Mouse (Mus musculus) hindbrain, embryonic 10.5 days (tissue): Measurements from ENCODE around the gene Lyl1. TPM values are rescaled to one million over a fixed set of nuclear protein-coding genes. Genes with fewer than 3 reads are reported as not detected.
A peak's percentile ranks its signal among the peaks of the same experiment; 100 is the strongest.

Experiments used
- DNase-seq: peaks from one replicate; pipeline ENCODE4 v3.0.0-alpha.2; 2017; ENCODE audit warnings: low spot score
- H3K27ac ChIP-seq: fragments of 300-500 bp; sonication (generic); 2 replicates; pipeline ENCODE4 v1.5.1; 2016; ENCODE audit warnings: mild to moderate bottlenecking, moderate library complexity
- H3K27me3 ChIP-seq: fragments of 300-500 bp; sonication (generic); 2 replicates; pipeline ENCODE4 v1.6.1; 2016; ENCODE audit warnings: mild to moderate bottlenecking; ENCODE audit not compliant: poor library complexity, insufficient read depth, severe bottlenecking
- H3K36me3 ChIP-seq: fragments of 300-500 bp; sonication (generic); 2 replicates; pipeline ENCODE4 v1.6.1; 2016; ENCODE audit warnings: mild to moderate bottlenecking, moderate library complexity
- H3K4me1 ChIP-seq: fragments of 300-500 bp; sonication (generic); replicated peaks from 2 replicates; pipeline ENCODE4 v1.6.1; 2016; ENCODE audit warnings: mild to moderate bottlenecking
- H3K4me3 ChIP-seq: fragments of 300-500 bp; sonication (generic); 2 replicates; pipeline ENCODE4 v1.5.1; 2016; ENCODE audit warnings: mild to moderate bottlenecking, moderate library complexity
- H3K9me3 ChIP-seq: fragments of 300-500 bp; sonication (generic); 2 replicates; pipeline ENCODE4 v1.6.1; 2016; ENCODE audit warnings: mild to moderate bottlenecking, moderate library complexity
- WGBS: fragments of 180-500 bp; shearing (Covaris S2); methylation state at CpG from one replicate; pipeline ENCODE4 v1.1.7; 2016; 5-methylcytosine and 5-hydroxymethylcytosine counted together
- polyA plus RNA-seq: library from polyadenylated mRNA; unstranded; fragments of >200 nt; fragmentation: Nextera tagmentation; extraction: Ambion mirVana; gene quantifications from 2 replicates; pipeline ENCODE4 v1.2.1, GENCODE M21; 2016

The Lyl1 gene
- polyA plus RNA-seq, 1 experiment from 2014 or later = 6.5 TPM

GRCm38 (mm10) chr8:84708774-84709475 lies 7.7 kb downstream of the Lyl1 start:
- Histone ChIP-seq H3K9me3 (no peaks in the 10 kb centered on the region), H3K27me3 (peaks cover 99% of the 10 kb centered on the region), H3K4me1 (peaks cover 84% of the 10 kb centered on the region), H3K36me3 (no peaks in the 10 kb centered on the region), H3K27ac (peak overlapping the region; percentile 35; the same call in 1 of the 2 replicates), H3K4me3 (peak overlapping the region; percentile 23)
- DNase-seq = peak; percentile 89
- WGBS = 8% methylated on average over 12 of the region's 12 CpGs

GRCm38 (mm10) chr8:84709931-84710330 lies 8.7 kb downstream of the Lyl1 start:
- 89% methylated on average over 1 of the region's 1 CpGs for WGBS
- no peaks in the 10 kb centered on the region for H3K9me3 ChIP-seq
- no peak overlapping the region for H3K4me3 ChIP-seq
- DNase-seq = no peak
- no peaks in the 10 kb centered on the region for H3K36me3 ChIP-seq
- no peak overlapping the region; the same call in 1 of the 2 replicates for H3K27ac ChIP-seq
- H3K27me3 ChIP-seq = peaks cover 99% of the 10 kb centered on the region
- H3K4me1 ChIP-seq = peaks cover 84% of the 10 kb centered on the region

- H3K36me3 ChIP-seq = no peaks in the 10 kb centered on the region
- peak overlapping the region; percentile 24; the same call in 1 of the 2 replicates for H3K4me3 ChIP-seq
- H3K4me1 ChIP-seq = peaks cover 84% of the 10 kb centered on the region
- H3K9me3 ChIP-seq = no peaks in the 10 kb centered on the region
- DNase-seq = no peak
- 50% methylated on average over 3 of the region's 3 CpGs for WGBS
- peaks cover 100% of the 10 kb centered on the region for H3K27me3 ChIP-seq
- peak overlapping the region; percentile 75 for H3K27ac ChIP-seq
Measured at GRCm38 (mm10) chr8:84711312-84711711, 10.1 kb downstream of the Lyl1 start.

GRCm38 (mm10) chr8:84711933-84712758 lies 10.9 kb downstream of the Lyl1 start:
- H3K36me3 ChIP-seq = no peaks in the 10 kb centered on the region
- peak overlapping the region; percentile 24; the same call in 1 of the 2 replicates for H3K4me3 ChIP-seq
- WGBS = 23% methylated on average over 11 of the region's 11 CpGs
- peaks cover 76% of the 10 kb centered on the region for H3K4me1 ChIP-seq
- peak; percentile 59 for DNase-seq
- no peaks in the 10 kb centered on the region for H3K9me3 ChIP-seq
- H3K27me3 ChIP-seq = peaks cover 100% of the 10 kb centered on the region
- peak overlapping the region; percentile 75 for H3K27ac ChIP-seq

- H3K9me3 ChIP-seq = no peaks in the 10 kb centered on the region
- H3K36me3 ChIP-seq = no peaks in the 10 kb centered on the region
- H3K4me3 ChIP-seq = no peak overlapping the region
- peaks cover 70% of the 10 kb centered on the region for H3K4me1 ChIP-seq
- peaks cover 100% of the 10 kb centered on the region for H3K27me3 ChIP-seq
- DNase-seq = no peak
- H3K27ac ChIP-seq = peak overlapping the region; percentile 75
- 39% methylated on average over 3 of the region's 3 CpGs for WGBS
Measured at GRCm38 (mm10) chr8:84712759-84713120, 11.5 kb downstream of the Lyl1 start.

GRCm38 (mm10) chr8:84713381-84713780 lies 12.1 kb downstream of the Lyl1 start:
- Histone ChIP-seq H3K27ac (peak overlapping the region; percentile 75; the same call in 1 of the 2 replicates), H3K4me3 (no peak overlapping the region), H3K36me3 (no peaks in the 10 kb centered on the region), H3K27me3 (peaks cover 100% of the 10 kb centered on the region), H3K9me3 (no peaks in the 10 kb centered on the region), H3K4me1 (peaks cover 63% of the 10 kb centered on the region)
- 51% methylated on average over 4 of the region's 4 CpGs for WGBS
- DNase-seq = no peak

GRCm38 (mm10) chr8:84714161-84714560 lies 12.9 kb downstream of the Lyl1 start:
- peaks cover 56% of the 10 kb centered on the region for H3K4me1 ChIP-seq
- no peak overlapping the region for H3K4me3 ChIP-seq
- H3K27ac ChIP-seq = peak overlapping the region; percentile 75; the same call in 1 of the 2 replicates
- 54% methylated on average over 4 of the region's 4 CpGs for WGBS
- no peaks in the 10 kb centered on the region for H3K9me3 ChIP-seq
- H3K36me3 ChIP-seq = no peaks in the 10 kb centered on the region
- peaks cover 100% of the 10 kb centered on the region for H3K27me3 ChIP-seq
- no peak for DNase-seq

- 3% methylated on average over 27 of the region's 27 CpGs for WGBS
- H3K4me1 ChIP-seq = peaks cover 52% of the 10 kb centered on the region
- no peak for DNase-seq
- H3K27me3 ChIP-seq = peaks cover 100% of the 10 kb centered on the region
- no peaks in the 10 kb centered on the region for H3K36me3 ChIP-seq
- peak overlapping the region; percentile 36 for H3K4me3 ChIP-seq
- H3K9me3 ChIP-seq = no peaks in the 10 kb centered on the region
- H3K27ac ChIP-seq = peak overlapping the region; percentile 67
Measured at GRCm38 (mm10) chr8:84715893-84716468, 14.7 kb downstream of the Lyl1 start.

- H3K9me3 ChIP-seq = no peaks in the 10 kb centered on the region
- no peak for DNase-seq
Measured at GRCm38 (mm10) chr8:84716790-84717189, 15.5 kb downstream of the Lyl1 start.

GRCm38 (mm10) chr8:84718476-84718875 lies 17.2 kb downstream of the Lyl1 start:
- no peaks in the 10 kb centered on the region for H3K36me3 ChIP-seq
- no peak overlapping the region for H3K4me3 ChIP-seq
- H3K27ac ChIP-seq = no peak overlapping the region
- peaks cover 42% of the 10 kb centered on the region for H3K4me1 ChIP-seq
- peaks cover 100% of the 10 kb centered on the region for H3K27me3 ChIP-seq
- 87% methylated on average over 5 of the region's 5 CpGs for WGBS
- no peak for DNase-seq
- no peaks in the 10 kb centered on the region for H3K9me3 ChIP-seq

More at GRCm38 (mm10) chr8:84716790-84717189, 15.5 kb downstream of the Lyl1 start:
- Histone ChIP-seq H3K27ac (no peak overlapping the region), H3K36me3 (no peaks in the 10 kb centered on the region), H3K4me1 (peaks cover 44% of the 10 kb centered on the region), H3K4me3 (no peak overlapping the region), H3K27me3 (peaks cover 100% of the 10 kb centered on the region)
- WGBS = 84% methylated on average over 11 of the region's 11 CpGs

GRCm38 (mm10) chr8:84718959-84719690 lies 17.9 kb downstream of the Lyl1 start:
- Histone ChIP-seq H3K4me3 (no peak overlapping the region), H3K9me3 (no peaks in the 10 kb centered on the region), H3K4me1 (peaks cover 42% of the 10 kb centered on the region), H3K27me3 (peaks cover 100% of the 10 kb centered on the region), H3K36me3 (no peaks in the 10 kb centered on the region), H3K27ac (no peak overlapping the region)
- 86% methylated on average over 5 of the region's 5 CpGs for WGBS
- DNase-seq = no peak

GRCm38 (mm10) chr8:84722530-84722849 lies 21.2 kb downstream of the Lyl1 start:
- Histone ChIP-seq H3K9me3 (no peaks in the 10 kb centered on the region), H3K36me3 (no peaks in the 10 kb centered on the region), H3K4me1 (peaks cover 48% of the 10 kb centered on the region), H3K27me3 (peaks cover 100% of the 10 kb centered on the region), H3K4me3 (no peak overlapping the region), H3K27ac (peak overlapping the region; percentile 65)
- 72% methylated on average over 6 of the region's 6 CpGs for WGBS
- no peak for DNase-seq
